Mouse (Mus musculus) ovary, adult 18-20 months (tissue): ENCODE measurements around the gene Gpn1.

Experiments
- DNase-seq: peaks from one replicate; pipeline ENCODE4 v3.0.0; 2022; ENCODE audit warnings: low spot score, mixed read lengths

Gpn1 gene

GRCm38 (mm10) chr5:31559401-31559800 lies 64.9 kb downstream of the Gpn1 start:
- DNase-seq: no peak

GRCm38 (mm10) chr5:31560352-31560751 lies 65.8 kb downstream of the Gpn1 start:
- no peak for DNase-seq

GRCm38 (mm10) chr5:31562036-31562666 lies 67.6 kb downstream of the Gpn1 start:
- no peak for DNase-seq
